Mouse (Mus musculus) midbrain, embryonic 12.5 days (tissue): ENCODE measurements around the gene Pcgf6. TPM values are rescaled to one million over a fixed set of nuclear protein-coding genes. Genes with fewer than 3 reads are reported as not detected.

Experiments
- ATAC-seq: fragments of 200-750 bp; cut with Nextera tagmentation; 2 replicates; pipeline ENCODE4 v1.8.0; 2017; ENCODE audit warnings: low read depth, moderate TSS enrichment, moderate library complexity; ENCODE audit not compliant: low FRiP score
- H3K27ac ChIP-seq: fragments of 300-500 bp; sonication (generic); replicated peaks from 2 replicates; pipeline ENCODE4 v1.5.1; 2016; ENCODE audit warnings: mild to moderate bottlenecking
- H3K27me3 ChIP-seq: fragments of 300-500 bp; sonication (generic); 2 replicates; pipeline ENCODE4 v1.6.1; 2016; ENCODE audit warnings: mild to moderate bottlenecking
- H3K36me3 ChIP-seq: fragments of 300-500 bp; sonication (generic); 2 replicates; pipeline ENCODE4 v1.6.1; 2016
- H3K4me1 ChIP-seq: fragments of 300-500 bp; sonication (generic); 2 replicates; pipeline ENCODE4 v1.6.1; 2016
- H3K4me2 ChIP-seq: fragments of 300-500 bp; sonication (generic); replicated peaks from 2 replicates; pipeline ENCODE4 v1.6.1; 2016; ENCODE audit warnings: mild to moderate bottlenecking, moderate library complexity
- H3K4me3 ChIP-seq: fragments of 300-500 bp; sonication (generic); 2 replicates; pipeline ENCODE4 v1.5.1; 2016; ENCODE audit warnings: mild to moderate bottlenecking
- H3K9ac ChIP-seq: fragments of 300-500 bp; sonication (generic); replicated peaks from 2 replicates; pipeline ENCODE4 v1.6.1; 2016; ENCODE audit warnings: mild to moderate bottlenecking, moderate library complexity
- H3K9me3 ChIP-seq: fragments of 300-500 bp; sonication (generic); 2 replicates; pipeline ENCODE4 v1.6.1; 2016; ENCODE audit warnings: mild to moderate bottlenecking
- WGBS: fragments of 180-500 bp; shearing (Covaris S2); methylation state at CpG from one replicate; pipeline ENCODE4 v1.1.7; 2016; 5-methylcytosine and 5-hydroxymethylcytosine counted together
- polyA plus RNA-seq: library from polyadenylated mRNA; unstranded; fragments of >200 nt; fragmentation: Nextera tagmentation; extraction: Ambion mirVana; gene quantifications from 2 replicates; pipeline ENCODE4 v1.2.1, GENCODE M21; 2016

Pcgf6 gene
- polyA plus RNA-seq, 1 experiment from 2014 or later = 32.6 TPM

GRCm38 (mm10) chr19:47049840-47050239 lies 866 bp downstream of the Pcgf6 start:
- no peaks in the 10 kb centered on the region for H3K9me3 ChIP-seq
- WGBS = 11% methylated on average over 7 of the region's 7 CpGs
- peak overlapping the region; percentile 96 for H3K27ac ChIP-seq
- H3K9ac ChIP-seq = peak overlapping the region; percentile 90
- H3K4me3 ChIP-seq = peak overlapping the region; percentile 86
- no peaks in the 10 kb centered on the region for H3K27me3 ChIP-seq
- H3K4me1 ChIP-seq = peaks cover 18% of the 10 kb centered on the region
- peak overlapping the region; percentile 70 for H3K4me2 ChIP-seq
- ATAC-seq = no peak
- H3K36me3 ChIP-seq = peaks cover 24% of the 10 kb centered on the region

GRCm38 (mm10) chr19:47049061-47049460 lies 1.6 kb downstream of the Pcgf6 start:
- H3K4me3 ChIP-seq = peak overlapping the region; percentile 86; the same call in 1 of the 2 replicates
- no peaks in the 10 kb centered on the region for H3K27me3 ChIP-seq
- H3K4me2 ChIP-seq = peak overlapping the region; percentile 70
- H3K36me3 ChIP-seq = peaks cover 25% of the 10 kb centered on the region
- ATAC-seq = no peak
- H3K9ac ChIP-seq = peak overlapping the region; percentile 90; the same call in 1 of the 2 replicates
- 71% methylated on average over 4 of the region's 4 CpGs for WGBS
- no peak overlapping the region for H3K27ac ChIP-seq
- H3K4me1 ChIP-seq = peaks cover 18% of the 10 kb centered on the region
- H3K9me3 ChIP-seq = no peaks in the 10 kb centered on the region

DNA sequence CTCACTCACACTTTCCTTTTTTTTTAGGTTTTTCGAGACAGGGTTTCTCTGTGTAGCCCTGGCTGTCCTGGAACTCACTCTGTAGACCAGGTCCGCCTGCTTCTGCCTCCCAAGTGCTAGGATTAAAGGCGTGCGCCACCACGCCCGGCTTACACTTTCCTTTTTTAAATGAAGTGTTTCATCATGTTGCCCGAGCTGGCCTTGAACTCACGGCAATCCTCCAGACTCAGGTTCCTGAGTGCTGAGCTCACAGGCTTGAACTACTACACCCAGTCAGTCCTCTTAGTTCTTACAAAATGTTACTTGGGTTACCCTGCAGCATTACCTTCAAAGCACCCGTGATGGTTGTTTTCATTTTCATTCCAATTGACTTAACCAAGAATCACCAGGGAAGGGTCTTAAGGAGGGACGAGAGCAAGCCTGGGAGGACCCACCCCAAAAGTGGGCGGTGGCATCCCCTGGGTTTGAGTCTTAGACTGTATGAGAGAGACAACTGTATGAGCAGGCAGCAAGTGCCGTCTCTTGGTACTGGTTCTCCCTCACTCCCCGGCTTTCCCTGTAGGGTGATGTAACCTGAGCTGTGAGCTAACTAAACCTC lies 3.4 kb downstream of the Pcgf6 start:
- Histone ChIP-seq H3K27ac (no peak overlapping the region), H3K4me3 (no peak overlapping the region), H3K4me2 (no peak overlapping the region), H3K36me3 (peaks cover 27% of the 10 kb centered on the region), H3K9me3 (no peaks in the 10 kb centered on the region), H3K27me3 (no peaks in the 10 kb centered on the region), H3K9ac (no peak overlapping the region), H3K4me1 (peaks cover 18% of the 10 kb centered on the region)
- no peak for ATAC-seq
- 84% methylated on average over 13 of the region's 13 CpGs for WGBS

GRCm38 (mm10) chr19:47046343-47046742 lies 4.4 kb downstream of the Pcgf6 start:
- no peak for ATAC-seq
- Histone ChIP-seq H3K9me3 (no peaks in the 10 kb centered on the region), H3K27me3 (no peaks in the 10 kb centered on the region), H3K9ac (no peak overlapping the region), H3K4me3 (no peak overlapping the region), H3K27ac (no peak overlapping the region), H3K4me2 (no peak overlapping the region), H3K36me3 (peaks cover 27% of the 10 kb centered on the region), H3K4me1 (peaks cover 18% of the 10 kb centered on the region)
- WGBS = 100% methylated on average over 1 of the region's 1 CpGs

GRCm38 (mm10) chr19:47043608-47044007 lies 7.1 kb downstream of the Pcgf6 start:
- H3K36me3 ChIP-seq = peaks cover 50% of the 10 kb centered on the region
- no peaks in the 10 kb centered on the region for H3K4me1 ChIP-seq
- H3K27me3 ChIP-seq = no peaks in the 10 kb centered on the region
- H3K9me3 ChIP-seq = no peaks in the 10 kb centered on the region
- H3K27ac ChIP-seq = no peak overlapping the region
- no peak overlapping the region for H3K4me3 ChIP-seq
- H3K9ac ChIP-seq = no peak overlapping the region
- ATAC-seq = no peak
- no peak overlapping the region for H3K4me2 ChIP-seq
- 92% methylated on average over 3 of the region's 3 CpGs for WGBS

- Histone ChIP-seq H3K4me1 (no peaks in the 10 kb centered on the region), H3K9ac (no peak overlapping the region), H3K4me2 (no peak overlapping the region), H3K27me3 (no peaks in the 10 kb centered on the region), H3K36me3 (peaks cover 47% of the 10 kb centered on the region), H3K27ac (no peak overlapping the region), H3K9me3 (no peaks in the 10 kb centered on the region), H3K4me3 (no peak overlapping the region)
- WGBS = 93% methylated on average over 3 of the region's 3 CpGs
- no peak for ATAC-seq
Measured at GRCm38 (mm10) chr19:47040720-47041473, 9.8 kb downstream of the Pcgf6 start.

GRCm38 (mm10) chr19:47036596-47036995 lies 14.1 kb downstream of the Pcgf6 start:
- Histone ChIP-seq H3K9me3 (no peaks in the 10 kb centered on the region), H3K36me3 (peaks cover 61% of the 10 kb centered on the region), H3K4me1 (no peaks in the 10 kb centered on the region), H3K27me3 (no peaks in the 10 kb centered on the region), H3K27ac (no peak overlapping the region), H3K4me2 (no peak overlapping the region), H3K9ac (no peak overlapping the region), H3K4me3 (no peak overlapping the region)
- no peak for ATAC-seq
- 85% methylated on average over 3 of the region's 3 CpGs for WGBS

- 91% methylated on average over 4 of the region's 4 CpGs for WGBS
- no peak for ATAC-seq
- Histone ChIP-seq H3K27me3 (no peaks in the 10 kb centered on the region), H3K36me3 (peaks cover 50% of the 10 kb centered on the region), H3K4me1 (no peaks in the 10 kb centered on the region), H3K4me3 (no peak overlapping the region), H3K4me2 (no peak overlapping the region), H3K9me3 (no peaks in the 10 kb centered on the region), H3K27ac (no peak overlapping the region), H3K9ac (no peak overlapping the region)
Measured at GRCm38 (mm10) chr19:47034916-47035315, 15.8 kb downstream of the Pcgf6 start.

GRCm38 (mm10) chr19:47031770-47032169 lies 18.9 kb downstream of the Pcgf6 start:
- H3K4me3 ChIP-seq = no peak overlapping the region
- no peaks in the 10 kb centered on the region for H3K4me1 ChIP-seq

GRCm38 (mm10) chr19:47029796-47030195 lies 20.9 kb downstream of the Pcgf6 start:
- WGBS = 63% methylated on average over 9 of the region's 9 CpGs
- Histone ChIP-seq H3K27me3 (no peaks in the 10 kb centered on the region), H3K9me3 (no peaks in the 10 kb centered on the region), H3K9ac (no peak overlapping the region), H3K4me3 (no peak overlapping the region), H3K27ac (peak overlapping the region; percentile 84), H3K4me1 (no peaks in the 10 kb centered on the region), H3K36me3 (peaks cover 33% of the 10 kb centered on the region), H3K4me2 (no peak overlapping the region)
- ATAC-seq = no peak

More at GRCm38 (mm10) chr19:47031770-47032169, 18.9 kb downstream of the Pcgf6 start:
- WGBS = 91% methylated on average over 6 of the region's 6 CpGs
- Histone ChIP-seq H3K9ac (no peak overlapping the region), H3K9me3 (no peaks in the 10 kb centered on the region), H3K27ac (no peak overlapping the region), H3K36me3 (peaks cover 25% of the 10 kb centered on the region), H3K27me3 (no peaks in the 10 kb centered on the region), H3K4me2 (no peak overlapping the region)
- ATAC-seq = no peak

DNA sequence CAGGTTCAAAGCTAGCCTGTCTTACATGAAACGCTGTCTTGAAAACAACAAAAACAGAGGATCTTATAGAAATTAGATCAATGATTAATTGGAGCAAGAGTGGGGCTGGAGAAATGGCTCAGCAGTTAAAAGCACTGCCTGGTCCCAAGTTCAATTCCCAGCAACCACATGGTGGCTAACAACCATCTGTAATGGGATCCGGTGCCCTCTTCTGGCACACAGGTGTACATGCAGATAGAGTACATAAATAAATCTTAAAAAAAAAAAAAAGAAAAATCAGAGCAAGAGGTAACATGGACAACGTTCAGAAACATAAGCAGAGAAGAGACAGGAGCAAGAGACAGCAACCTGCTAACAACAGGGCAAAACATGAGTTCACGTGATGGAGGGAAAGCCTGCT lies 24.2 kb downstream of the Pcgf6 start:
- ATAC-seq = no peak
- H3K9me3 ChIP-seq = no peaks in the 10 kb centered on the region
- no peaks in the 10 kb centered on the region for H3K4me1 ChIP-seq
- no peak overlapping the region for H3K9ac ChIP-seq
- no peaks in the 10 kb centered on the region for H3K27me3 ChIP-seq
- WGBS = 90% methylated on average over 4 of the region's 4 CpGs
- H3K4me2 ChIP-seq = no peak overlapping the region
- H3K36me3 ChIP-seq = peaks cover 37% of the 10 kb centered on the region
- no peak overlapping the region for H3K4me3 ChIP-seq
- no peak overlapping the region for H3K27ac ChIP-seq

DNA sequence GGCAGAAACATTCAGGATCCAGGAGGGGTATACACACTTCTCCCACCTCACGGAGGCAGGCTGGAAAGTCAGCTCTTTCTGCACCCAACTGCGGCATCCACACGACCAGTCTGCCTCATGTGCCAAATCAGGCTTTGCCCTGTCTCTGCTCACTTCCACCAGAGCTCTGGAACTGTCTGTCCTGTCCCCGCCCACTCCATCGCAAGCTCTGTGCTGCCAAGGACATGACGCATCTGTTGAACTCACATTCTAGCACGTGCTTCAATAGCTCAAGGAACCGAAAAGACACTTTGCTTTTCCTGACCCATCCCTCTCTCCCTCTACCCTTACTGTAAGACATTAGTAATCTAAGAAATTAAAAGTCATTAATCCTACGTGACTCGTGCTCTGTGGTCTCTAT lies 25.8 kb downstream of the Pcgf6 start:
- no peaks in the 10 kb centered on the region for H3K4me1 ChIP-seq
- WGBS = 90% methylated on average over 10 of the region's 10 CpGs
- H3K36me3 ChIP-seq = peaks cover 38% of the 10 kb centered on the region
- no peak overlapping the region for H3K27ac ChIP-seq
- H3K27me3 ChIP-seq = no peaks in the 10 kb centered on the region
- no peaks in the 10 kb centered on the region for H3K9me3 ChIP-seq
- H3K9ac ChIP-seq = no peak overlapping the region
- ATAC-seq = no peak
- no peak overlapping the region for H3K4me3 ChIP-seq
- H3K4me2 ChIP-seq = no peak overlapping the region
